Mouse (Mus musculus) limb, embryonic 15.5 days (tissue): ENCODE data around the gene Hmgn2. TPM values are rescaled to one million over a fixed set of nuclear protein-coding genes. Genes with fewer than 3 reads are reported as not detected.

Source experiments
- polyA plus RNA-seq: library from polyadenylated mRNA; unstranded; fragments of >200 nt; fragmentation: Nextera tagmentation; extraction: Ambion mirVana; gene quantifications from 2 replicates; pipeline ENCODE4 v1.2.1, GENCODE M21; 2015

The Hmgn2 gene
- polyA plus RNA-seq, 1 experiment from 2014 or later = 1,770 TPM

Other genes starting within 250 kb of the Hmgn2 start
- 21.7 and 24.2 TPM in 2 replicates for gene Arid1a, start 211.9 kb downstream of the Hmgn2 start, polyA plus RNA-seq
- gene Rps6ka1, start 80.9 kb downstream of the Hmgn2 start, polyA plus RNA-seq = 31.5 and 35.6 TPM in 2 replicates
- gene Dhdds, start 32.3 kb upstream of the Hmgn2 start, polyA plus RNA-seq = 41.9 and 46.0 TPM in 2 replicates
- gene Lin28a, start 50.2 kb upstream of the Hmgn2 start, polyA plus RNA-seq = 0.17 TPM in 1 of 2 replicates, not detected in the other
- gene Zfp683, start 85.2 kb upstream of the Hmgn2 start, polyA plus RNA-seq = not detected in 2 replicates
- 17.3 and 17.5 TPM in 2 replicates for gene Crybg2, start 92.2 kb upstream of the Hmgn2 start, polyA plus RNA-seq
- gene Cd52, start 126.4 kb upstream of the Hmgn2 start, polyA plus RNA-seq = 15.9 and 20.1 TPM in 2 replicates
- 10.7 and 13.3 TPM in 2 replicates for gene Ubxn11, start 133.9 kb upstream of the Hmgn2 start, polyA plus RNA-seq
- 476 and 496 TPM in 2 replicates for gene Sh3bgrl3, start 160.1 kb upstream of the Hmgn2 start, polyA plus RNA-seq
- gene Cep85, start 218.5 kb upstream of the Hmgn2 start, polyA plus RNA-seq = 43.5 and 46.6 TPM in 2 replicates
- gene Gm7534, start 234.4 kb upstream of the Hmgn2 start, polyA plus RNA-seq = not detected in 2 replicates